Mouse (Mus musculus): ENCODE results near the gene Ifng.

- no peak for TF ChIP-seq CTCF (IDR thresholded peaks at IDR 0.05; ENCODE audit: insufficient read depth, low read length)
- TF ChIP-seq POLR2A (IDR thresholded peaks at IDR 0.05; ENCODE audit: borderline replicate concordance, extremely low read depth, low read depth, low read length) = no peak
Measured at GRCm38 (mm10) chr10:118476696-118477095, 35.9 kb downstream of the Ifng start.

All from lung, adult 2 months (tissue).